12 mouse cellular contexts compared by ENCODE assay signal in the genomic region with DNA sequence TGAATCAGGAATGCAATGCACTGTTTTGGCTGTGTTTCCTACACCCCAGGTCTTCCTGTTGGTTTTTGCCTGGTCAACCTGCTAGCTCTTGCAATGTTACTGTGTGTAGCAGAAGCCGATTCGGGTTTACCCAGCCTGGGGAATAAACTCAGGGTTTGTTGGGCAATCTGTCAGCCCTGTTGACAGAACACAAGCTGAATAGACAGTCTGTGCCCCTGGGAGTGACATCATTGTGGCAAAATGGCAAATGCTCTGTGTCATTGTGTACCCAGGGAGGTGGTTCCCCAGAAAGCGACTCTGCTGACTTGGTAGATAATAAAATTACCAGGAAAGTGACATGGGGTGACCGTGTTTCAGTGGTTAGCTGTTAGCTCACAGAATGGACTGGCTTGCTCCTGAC. TPM values are rescaled to one million over a fixed set of nuclear protein-coding genes. Genes with fewer than 3 reads are reported as not detected.
DNase-seq lines count a peak whose midpoint lies in the region; ATAC-seq and TF ChIP-seq lines count a peak whose summit lies in the region.
"Had no signal": no experiment of that assay in that cellular context is flagged by ENCODE, and none has a peak within 500 bp of the region (broad histone marks: within the 10 kb centered on the region; RNA-seq: fewer than 3 reads in every experiment).

No protein-coding gene starts in this region.

- no peaks in the 10 kb centered on the region for H3K79me2 ChIP-seq in C2C12 (ENCODE audit: control insufficient read depth, insufficient read depth)

- no peaks in the 10 kb centered on the region for H3K9me3 ChIP-seq in liver, embryonic 15.5 days (replicated peaks)
- no peaks in the 10 kb centered on the region for H3K9me3 ChIP-seq in hindbrain, embryonic 13.5 days

- no peak overlapping the region for H3K4me3 ChIP-seq in C2C12 (ENCODE audit: insufficient read depth, poor library complexity, severe bottlenecking)
- H3K4me3 ChIP-seq in liver, embryonic 15.5 days (replicated peaks), result no peak overlapping the region
- H3K4me3 ChIP-seq in hindbrain, embryonic 13.5 days, result no peak overlapping the region
- H3K4me3 ChIP-seq: erythroblast, embryonic 14.5 days had no signal

- peak overlapping the region; percentile 6 for H3ac ChIP-seq in C2C12 (ENCODE audit: control insufficient read depth, insufficient read length, low read depth)

- DNase-seq in frontal cortex, postnatal 14 days (ENCODE audit: low spot score in 2 of 2), result no peak
- peak; percentile 31 for DNase-seq in fat pad, adult 2 months (ENCODE audit: extremely low read depth, low read depth, low spot score)
- DNase-seq in thymus, adult 18-20 months, result no peak
- no peak for DNase-seq in ovary, adult 18-20 months (ENCODE audit: low spot score)
- DNase-seq: right cerebral cortex, postnatal 25 days had no signal

- no peak overlapping the region for H3K9ac ChIP-seq in liver, embryonic 15.5 days
- H3K9ac ChIP-seq in hindbrain, embryonic 13.5 days, result no peak overlapping the region

- peak; percentile 65; the same call in 1 of the 2 replicates for ATAC-seq in frontal cortex, adult (ENCODE audit: low TSS enrichment)
- ATAC-seq in liver, embryonic 15.5 days (ENCODE audit: insufficient read depth), result peak; percentile 72
- no peak for ATAC-seq in hindbrain, embryonic 13.5 days (ENCODE audit: low FRiP score)
- ATAC-seq: midbrain, embryonic 16.5 days had no signal

- no peak overlapping the region for H3K4me2 ChIP-seq in liver, embryonic 15.5 days
- H3K4me2 ChIP-seq in hindbrain, embryonic 13.5 days, result no peak overlapping the region

- H3K4me1 ChIP-seq in liver, embryonic 15.5 days (replicated peaks), result peaks cover 18% of the 10 kb centered on the region
- H3K4me1 ChIP-seq in hindbrain, embryonic 13.5 days (replicated peaks), result 0 out of 2 replicates have a peak, but pooled peaks cover 3% of the 10 kb centered on the region

- WGBS in liver, embryonic 15.5 days (ENCODE audit: insufficient replicate concordance), result 25% methylated on average over 4 of the region's 4 CpGs
- 42% methylated on average over 4 of the region's 4 CpGs for WGBS in hindbrain, embryonic 13.5 days

- H3K36me3 ChIP-seq in C2C12 (ENCODE audit: control insufficient read depth, insufficient read depth), result no peaks in the 10 kb centered on the region
- no peaks in the 10 kb centered on the region for H3K36me3 ChIP-seq in liver, embryonic 15.5 days (replicated peaks)
- no peaks in the 10 kb centered on the region for H3K36me3 ChIP-seq in hindbrain, embryonic 13.5 days

- H3K79me3 ChIP-seq in C2C12 (ENCODE audit: low read depth), result no peaks in the 10 kb centered on the region

- TF ChIP-seq CTCF in C2C12 (IDR thresholded peaks at IDR 0.05; ENCODE audit: control insufficient read depth, insufficient read depth, insufficient read length), result no peak

- peak overlapping the region; percentile 61 for H3K27ac ChIP-seq in liver, embryonic 15.5 days (replicated peaks)
- no peak overlapping the region for H3K27ac ChIP-seq in hindbrain, embryonic 13.5 days
- H3K27ac ChIP-seq: kidney, postnatal 0 days had no signal

- H3K27me3 ChIP-seq in C2C12 (ENCODE audit: control insufficient read depth, insufficient read depth, insufficient read length), result no peaks in the 10 kb centered on the region
- no peaks in the 10 kb centered on the region for H3K27me3 ChIP-seq in liver, embryonic 15.5 days
- H3K27me3 ChIP-seq in hindbrain, embryonic 13.5 days, result no peaks in the 10 kb centered on the region

TF ChIP-seq in C2C12, 6 proteins besides CTCF, POLR2A, EP300 and RAD21:
- TF ChIP-seq CEBPB (IDR thresholded peaks at IDR 0.05; ENCODE audit: low read depth) (peak; percentile 59), USF1 (IDR thresholded peaks at IDR 0.05; ENCODE audit: low read depth) (no peak)

RNA-seq across cellular contexts. Expression of gene Tnk2, which starts 45.1 kb away (rescaled TPM):
- polyA plus RNA-seq in C2C12 (2012; fragmentation: generic; extraction: Trizol), result 78.4 TPM
- polyA plus RNA-seq in liver, embryonic 15.5 days (2015; fragmentation: Nextera tagmentation; extraction: Ambion mirVana), result 4.5 and 4.7 TPM in 2 replicates
- 18.0 and 19.1 TPM in 2 replicates for polyA plus RNA-seq in hindbrain, embryonic 13.5 days (2015; fragmentation: Nextera tagmentation; extraction: Ambion mirVana)

RNA-seq across cellular contexts. Expression of gene Muc4, which starts 46.9 kb away (rescaled TPM):
- polyA plus RNA-seq in C2C12 (2012; fragmentation: generic; extraction: Trizol), result 0.01 TPM
- 0.67 and 0.77 TPM in 2 replicates for polyA plus RNA-seq in liver, embryonic 15.5 days (2015; fragmentation: Nextera tagmentation; extraction: Ambion mirVana)
- polyA plus RNA-seq in hindbrain, embryonic 13.5 days (2015; fragmentation: Nextera tagmentation; extraction: Ambion mirVana), result not detected in 2 replicates
- polyA plus RNA-seq: erythroblast, embryonic 14.5 days; midbrain, embryonic 16.5 days had no signal
